ENCODE assay signal across 8 mouse cellular contexts in genomic region chr19:3935896-3936850, GRCm38 (mm10). TPM values are rescaled to one million over a fixed set of nuclear protein-coding genes. Genes with fewer than 3 reads are reported as not detected.
A peak's percentile ranks its signal among the peaks of the same experiment; 100 is the strongest.
DNase-seq lines count a peak whose midpoint lies in the region; ATAC-seq lines count a peak whose summit lies in the region.

No protein-coding gene starts in this region.

- peak overlapping the region; percentile 92 for H3K4me2 ChIP-seq in heart, embryonic 12.5 days
- peak overlapping the region; percentile 89 for H3K4me2 ChIP-seq in kidney, embryonic 14.5 days (replicated peaks; ENCODE audit: low read depth, low read length)

- H3K36me3 ChIP-seq in heart, embryonic 12.5 days, result no peaks in the 10 kb centered on the region
- H3K36me3 ChIP-seq in kidney, embryonic 14.5 days (ENCODE audit: control insufficient read depth, insufficient read depth, low read length), result no peaks in the 10 kb centered on the region

- WGBS in heart, embryonic 12.5 days, result 9% methylated on average over 22 of the region's 22 CpGs
- 6% methylated on average over 22 of the region's 22 CpGs for WGBS in kidney, embryonic 14.5 days

- peaks cover 10% of the 10 kb centered on the region for H3K4me1 ChIP-seq in heart, embryonic 12.5 days (replicated peaks)
- peaks cover 6% of the 10 kb centered on the region; the same call in 1 of the 2 replicates for H3K4me1 ChIP-seq in kidney, embryonic 14.5 days (ENCODE audit: control insufficient read depth, insufficient read depth, low read length)

- H3K4me3 ChIP-seq in heart, embryonic 12.5 days, result peak overlapping the region; percentile 60
- H3K4me3 ChIP-seq in kidney, embryonic 14.5 days (ENCODE audit: low read length), result peak overlapping the region; percentile 50

- ATAC-seq in heart, embryonic 12.5 days (ENCODE audit: insufficient number of reproducible peaks, low FRiP score), result 0 out of 2 replicates have a peak, but pooled peaks have one; percentile 44
- ATAC-seq in kidney, embryonic 14.5 days (ENCODE audit: low FRiP score, low TSS enrichment), result 0 out of 2 replicates have a peak, but pooled peaks have one; percentile 17

- intact Hi-C loops in left cerebral cortex, postnatal 36 days (cut with DNase I), result no loop called here

- H3K27ac ChIP-seq in heart, embryonic 12.5 days (ENCODE audit: poor library complexity, severe bottlenecking), result no peak overlapping the region
- H3K27ac ChIP-seq in kidney, embryonic 14.5 days (ENCODE audit: low read depth, low read length), result no peak overlapping the region

- H3K9ac ChIP-seq in heart, embryonic 12.5 days, result peak overlapping the region; percentile 71
- H3K9ac ChIP-seq in kidney, embryonic 14.5 days (ENCODE audit: low read depth, low read length), result peak overlapping the region; percentile 59

- H3K9me3 ChIP-seq in heart, embryonic 12.5 days (replicated peaks), result no peaks in the 10 kb centered on the region
- H3K9me3 ChIP-seq in kidney, embryonic 14.5 days (ENCODE audit: control insufficient read depth, low read length), result no peaks in the 10 kb centered on the region

- H3K27me3 ChIP-seq in heart, embryonic 12.5 days (replicated peaks), result 0 out of 2 replicates have a peak, but pooled peaks cover 4% of the 10 kb centered on the region
- no peaks in the 10 kb centered on the region for H3K27me3 ChIP-seq in kidney, embryonic 14.5 days (ENCODE audit: control insufficient read depth, insufficient read depth, low read length)

- peak; percentile 80 to 84 for DNase-seq in B cell, adult 2 months
- peak; percentile 44 for DNase-seq in R1 (ENCODE audit: low read depth, low spot score)
- DNase-seq in embryo, embryonic 9.5 days (ENCODE audit: extremely low spot score), result peak; percentile 52
- DNase-seq in lung, postnatal 14 days, result peak; percentile 75
- DNase-seq in ovary, postnatal 14 days (ENCODE audit: low spot score), result peak; percentile 46
- no peak for DNase-seq in left cerebral cortex, postnatal 36 days (ENCODE audit: low spot score in 2 of 2)

RNA-seq across cellular contexts. Expression of gene Unc93b1, which starts 1.2 kb away (rescaled TPM):
- polyA plus RNA-seq in heart, embryonic 12.5 days (2016; fragmentation: Nextera tagmentation; extraction: Ambion mirVana), result 7.8 and 8.9 TPM in 2 replicates
- 7.0 and 12.4 TPM in 2 replicates for polyA plus RNA-seq in kidney, embryonic 14.5 days (2014; fragmentation: Nextera tagmentation; extraction: Ambion mirVana)
- 10 to 100 TPM; 16.2 to 16.5 TPM for total RNA-seq in left cerebral cortex, postnatal 36 days (2021)

RNA-seq across cellular contexts. Expression of gene Aldh3b1, which starts 6.6 kb away (rescaled TPM):
- 2.0 and 2.3 TPM in 2 replicates for polyA plus RNA-seq in heart, embryonic 12.5 days (2016; fragmentation: Nextera tagmentation; extraction: Ambion mirVana)
- polyA plus RNA-seq in kidney, embryonic 14.5 days (2014; fragmentation: Nextera tagmentation; extraction: Ambion mirVana), result 2.8 and 3.0 TPM in 2 replicates
- total RNA-seq in left cerebral cortex, postnatal 36 days (2021), result 1 to 10 TPM; 2.6 to 3.8 TPM

RNA-seq across cellular contexts. Expression of gene Aldh3b3, which starts 22.3 kb away (rescaled TPM):
- polyA plus RNA-seq in heart, embryonic 12.5 days (2016; fragmentation: Nextera tagmentation; extraction: Ambion mirVana), result not detected in 2 replicates
- polyA plus RNA-seq in kidney, embryonic 14.5 days (2014; fragmentation: Nextera tagmentation; extraction: Ambion mirVana), result not detected in 2 replicates
- under 1 TPM in 1 of 2 experiments, not detected in 1; 0.27 TPM for total RNA-seq in left cerebral cortex, postnatal 36 days (2021)

RNA-seq across cellular contexts. Expression of gene Ndufs8, which starts 23.6 kb away (rescaled TPM):
- 298 and 324 TPM in 2 replicates for polyA plus RNA-seq in heart, embryonic 12.5 days (2016; fragmentation: Nextera tagmentation; extraction: Ambion mirVana)
- polyA plus RNA-seq in kidney, embryonic 14.5 days (2014; fragmentation: Nextera tagmentation; extraction: Ambion mirVana), result 397 and 412 TPM in 2 replicates
- total RNA-seq in left cerebral cortex, postnatal 36 days (2021), result 100 to 1,000 TPM; 137 to 152 TPM

RNA-seq across cellular contexts. Expression of gene Tcirg1, which starts 29.2 kb away (rescaled TPM):
- 22.3 and 26.1 TPM in 2 replicates for polyA plus RNA-seq in heart, embryonic 12.5 days (2016; fragmentation: Nextera tagmentation; extraction: Ambion mirVana)
- 26.2 and 35.0 TPM in 2 replicates for polyA plus RNA-seq in kidney, embryonic 14.5 days (2014; fragmentation: Nextera tagmentation; extraction: Ambion mirVana)
- 10 to 100 TPM; 15.7 to 19.6 TPM for total RNA-seq in left cerebral cortex, postnatal 36 days (2021)

Comparison
In these comparisons a context has a peak if more than half of its experiments do, and no peak if none do; other contexts are left out.
1. DNase-seq: peak in B cell, adult 2 months (2 of 2), R1 (single experiment), embryo, embryonic 9.5 days (single experiment), lung, postnatal 14 days (single experiment) and ovary, postnatal 14 days (single experiment); none in left cerebral cortex, postnatal 36 days (0 of 2).